Mouse (Mus musculus) ES-Bruce4 (cell line): ENCODE data around the gene Nudt16. TPM values are rescaled to one million over a fixed set of nuclear protein-coding genes. Genes with fewer than 3 reads are reported as not detected.
"Not testable (repeated sequence)": the region's sequence is repeated elsewhere in the genome, so short reads cannot be mapped to it uniquely, and the experiment has no call there.

Experiments used
- H3K27ac ChIP-seq: 2 replicates; pipeline ENCODE4 v1.5.1; 2012; ENCODE audit warnings: low read length, inconsistent platforms; ENCODE audit not compliant: insufficient read depth
- H3K27me3 ChIP-seq: 2 replicates; pipeline ENCODE4 v1.6.1; 2012; ENCODE audit warnings: mild to moderate bottlenecking, low read length, inconsistent platforms; ENCODE audit not compliant: control insufficient read depth, poor library complexity, insufficient read depth, severe bottlenecking
- H3K36me3 ChIP-seq: 2 replicates; pipeline ENCODE4 v1.6.1; 2012; ENCODE audit warnings: inconsistent platforms, mild to moderate bottlenecking, low read length, moderate library complexity; ENCODE audit not compliant: control insufficient read depth, poor library complexity, insufficient read depth, severe bottlenecking
- H3K4me1 ChIP-seq: one replicate; pipeline ENCODE4 v1.8.1; 2011; ENCODE audit warnings: low read length; ENCODE audit not compliant: control insufficient read depth, insufficient read depth
- H3K4me3 ChIP-seq: 2 replicates; pipeline ENCODE4 v1.5.1; 2011; ENCODE audit warnings: low read depth, mild to moderate bottlenecking, low read length
- H3K9ac ChIP-seq: 2 replicates; pipeline ENCODE4 v1.6.1; 2012; ENCODE audit warnings: low read depth, mild to moderate bottlenecking, inconsistent platforms; ENCODE audit not compliant: poor library complexity, severe bottlenecking
- H3K9me3 ChIP-seq: replicated peaks from 2 replicates; pipeline ENCODE4 v1.6.1; 2012; ENCODE audit warnings: mild to moderate bottlenecking, low read length, inconsistent platforms; ENCODE audit not compliant: control insufficient read depth, poor library complexity, insufficient read depth, severe bottlenecking
- CTCF ChIP-seq: IDR thresholded peaks from one replicate; pipeline ENCODE4 v1.8.1; 2011; ENCODE audit warnings: low read depth, low read length
- EP300 ChIP-seq: IDR thresholded peaks from 2 replicates; pipeline ENCODE4 v1.6.1; 2011; ENCODE audit warnings: low read depth, low read length; ENCODE audit not compliant: insufficient read depth
- POLR2A ChIP-seq: IDR thresholded peaks from one replicate; pipeline ENCODE4 v1.8.1; 2011; ENCODE audit warnings: low read length; ENCODE audit not compliant: insufficient read depth
- polyA plus RNA-seq: library from polyadenylated mRNA; stranded (reverse); fragments of >200 nt; gene quantifications from 2 replicates; pipeline ENCODE4 v1.2.4, GENCODE M21; 2011; ENCODE audit warnings: low read depth; ENCODE audit not compliant: missing spikeins, insufficient read depth, insufficient read length

Gene Nudt16
- polyA plus RNA-seq, 1 experiment = 4.5 TPM

DNA sequence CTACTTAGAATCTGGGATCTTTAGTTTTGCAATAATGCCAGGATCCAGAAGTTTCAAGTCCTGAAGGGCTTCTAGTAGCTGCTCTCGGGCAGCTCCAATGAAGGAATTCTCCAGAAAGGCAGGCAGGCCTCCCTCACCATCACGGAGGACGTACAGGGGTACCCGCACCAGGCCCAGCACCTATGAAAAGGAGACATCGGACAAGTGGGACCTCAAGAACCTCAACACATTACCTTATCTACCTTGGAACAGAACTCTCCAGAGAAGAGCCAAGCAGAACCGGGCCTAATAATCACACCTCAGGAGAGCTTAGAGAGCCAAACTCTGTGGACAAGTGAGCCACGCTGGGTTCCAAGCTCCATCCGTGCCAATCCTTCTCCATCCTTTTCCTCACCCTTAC lies 1.3 kb downstream of the Nudt16 start:
- no peak for TF ChIP-seq CTCF
- no peak for TF ChIP-seq POLR2A
- TF ChIP-seq EP300 = no peak
- no peaks in the 10 kb centered on the region for H3K9me3 ChIP-seq
- no peaks in the 10 kb centered on the region for H3K36me3 ChIP-seq
- no peaks in the 10 kb centered on the region for H3K4me1 ChIP-seq
- H3K4me3 ChIP-seq = no peak overlapping the region
- no peak overlapping the region for H3K9ac ChIP-seq
- no peak overlapping the region for H3K27ac ChIP-seq
- peaks cover 1% of the 10 kb centered on the region; the same call in 1 of the 2 replicates for H3K27me3 ChIP-seq

DNA sequence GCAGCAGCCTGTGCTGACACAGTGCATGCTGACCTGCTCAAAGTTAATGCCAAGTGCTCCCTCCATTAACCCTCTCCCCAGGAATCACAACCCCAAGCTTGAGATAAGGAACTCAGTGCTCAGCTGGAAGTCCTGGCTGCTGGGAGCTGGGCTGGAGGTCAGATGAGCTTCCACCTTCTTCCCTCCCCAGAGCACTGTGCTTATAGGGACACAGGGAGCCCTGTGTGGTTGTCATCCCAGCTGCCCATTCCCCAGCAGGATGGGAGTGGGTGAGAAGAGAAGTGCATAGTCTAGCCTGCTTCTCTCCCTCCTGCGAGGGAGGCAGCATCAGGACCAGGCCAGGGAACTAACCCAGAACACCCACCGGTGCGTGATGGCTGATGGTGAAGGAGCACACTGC lies 6.4 kb downstream of the Nudt16 start:
- not testable (repeated sequence) for H3K27ac ChIP-seq, H3K36me3 ChIP-seq, H3K9ac ChIP-seq, H3K27me3 ChIP-seq, H3K4me1 ChIP-seq, H3K4me3 ChIP-seq, H3K9me3 ChIP-seq

GRCm38 (mm10) chr9:105103893-105104292 lies 27.7 kb downstream of the Nudt16 start:
- no peaks in the 10 kb centered on the region for H3K4me1 ChIP-seq
- H3K4me3 ChIP-seq = no peak overlapping the region
- H3K36me3 ChIP-seq = no peaks in the 10 kb centered on the region
- no peak overlapping the region for H3K9ac ChIP-seq
- no peaks in the 10 kb centered on the region for H3K9me3 ChIP-seq
- no peaks in the 10 kb centered on the region for H3K27me3 ChIP-seq
- TF ChIP-seq POLR2A = no peak
- TF ChIP-seq CTCF = no peak
- no peak for TF ChIP-seq EP300
- no peak overlapping the region for H3K27ac ChIP-seq

GRCm38 (mm10) chr9:105101911-105102310 lies 29.7 kb downstream of the Nudt16 start:
- no peak for TF ChIP-seq EP300
- no peak overlapping the region for H3K9ac ChIP-seq
- no peaks in the 10 kb centered on the region for H3K9me3 ChIP-seq
- no peaks in the 10 kb centered on the region for H3K4me1 ChIP-seq
- H3K36me3 ChIP-seq = no peaks in the 10 kb centered on the region
- H3K27ac ChIP-seq = no peak overlapping the region
- no peak overlapping the region for H3K4me3 ChIP-seq
- no peaks in the 10 kb centered on the region for H3K27me3 ChIP-seq

DNA sequence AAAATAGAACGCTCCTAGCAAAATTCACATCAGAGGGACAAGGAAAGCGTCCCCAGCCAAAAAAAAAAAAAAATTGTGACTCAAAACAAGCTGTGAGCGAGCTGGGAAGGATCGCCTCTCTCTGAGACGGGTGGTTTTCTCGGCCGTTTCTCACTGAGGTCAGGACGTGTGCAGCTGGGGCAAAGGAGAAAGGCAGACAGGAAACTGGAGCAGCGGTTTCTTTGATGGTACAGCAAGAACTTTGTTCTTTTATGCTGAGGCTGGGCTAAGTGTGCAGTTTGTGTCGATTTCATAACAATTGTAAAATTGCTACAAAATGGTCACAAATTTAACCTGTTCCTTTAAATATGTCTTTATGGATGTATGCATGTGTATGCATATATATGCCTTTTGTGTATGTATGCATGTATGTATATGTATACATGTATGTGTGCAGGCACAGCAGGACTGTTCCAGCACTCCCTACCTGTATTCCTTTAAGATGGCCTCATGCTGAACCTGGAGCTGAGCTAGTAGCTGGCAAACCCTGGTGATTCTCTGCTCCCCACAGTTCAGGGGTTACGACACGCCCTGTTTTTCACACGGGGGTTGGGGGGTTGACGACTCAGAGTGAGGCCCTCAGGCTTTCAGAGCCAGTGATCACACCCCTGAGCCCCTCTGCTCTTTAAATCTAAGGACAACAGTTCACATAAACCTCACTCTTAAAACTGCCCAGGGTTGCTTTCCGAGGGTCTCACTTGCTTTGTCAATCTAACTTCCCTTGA lies 30.6 kb downstream of the Nudt16 start:
- no peaks in the 10 kb centered on the region for H3K9me3 ChIP-seq
- H3K4me3 ChIP-seq = no peak overlapping the region
- no peak for TF ChIP-seq POLR2A
- H3K9ac ChIP-seq = no peak overlapping the region
- no peaks in the 10 kb centered on the region for H3K4me1 ChIP-seq
- H3K27me3 ChIP-seq = no peaks in the 10 kb centered on the region
- H3K27ac ChIP-seq = no peak overlapping the region
- H3K36me3 ChIP-seq = no peaks in the 10 kb centered on the region

- H3K4me3 ChIP-seq = no peak overlapping the region
- H3K9ac ChIP-seq = no peak overlapping the region
- no peaks in the 10 kb centered on the region for H3K9me3 ChIP-seq
- no peak for TF ChIP-seq CTCF
- TF ChIP-seq POLR2A = no peak
- no peak for TF ChIP-seq EP300
- H3K36me3 ChIP-seq = peaks cover 5% of the 10 kb centered on the region
- no peak overlapping the region for H3K27ac ChIP-seq
- H3K4me1 ChIP-seq = no peaks in the 10 kb centered on the region
- no peaks in the 10 kb centered on the region for H3K27me3 ChIP-seq
Measured at GRCm38 (mm10) chr9:105080246-105080645, 51.4 kb downstream of the Nudt16 start.

Other genes with a start within 250 kb of the Nudt16 start
- 61.4 and 66.1 TPM in 2 replicates for gene Mrpl3, start 78.6 kb downstream of the Nudt16 start, polyA plus RNA-seq
- gene 1700080E11Rik, start 13.3 kb upstream of the Nudt16 start, polyA plus RNA-seq = not detected in 2 replicates